Mouse (Mus musculus) G1E (cell line): ENCODE data around the gene Gkap1.

Source experiments
- CTCF ChIP-seq: IDR thresholded peaks from 2 replicates; pipeline ENCODE4 v1.5.1; 2012; ENCODE audit warnings: low read depth, low read length, inconsistent platforms, mixed read lengths
- GATA1 ChIP-seq: IDR thresholded peaks from 2 replicates; pipeline ENCODE4 v1.6.1; 2012; ENCODE audit warnings: borderline replicate concordance, low read length, inconsistent platforms, mixed read lengths
- POLR2AphosphoS5 ChIP-seq: IDR thresholded peaks from 2 replicates; pipeline ENCODE4 v1.6.1; 2012; ENCODE audit warnings: low read depth, low read length, inconsistent platforms; ENCODE audit not compliant: insufficient replicate concordance
- TAL1 ChIP-seq: conservative IDR thresholded peaks from 2 replicates; pipeline ENCODE4 v1.6.1; 2012; ENCODE audit warnings: low read depth, low read length, inconsistent platforms, mixed read lengths

- no peak for TF ChIP-seq CTCF
- no peak for TF ChIP-seq GATA1
- TF ChIP-seq POLR2AphosphoS5, result no peak
- no peak for TF ChIP-seq TAL1
These were observed 26.5 kb downstream of the Gkap1 start for GRCm38 (mm10) chr13:58248957-58249356.
